Mouse (Mus musculus): Measurements from ENCODE around the gene Ccdc83. TPM values are rescaled to one million over a fixed set of nuclear protein-coding genes. Genes with fewer than 3 reads are reported as not detected.

Gene Ccdc83
- polyA plus RNA-seq, 1 experiment = not detected

GRCm38 (mm10) chr7:90210116-90210515 is 55.5 kb downstream of the Ccdc83 start:
- no peak overlapping the region for H3K4me3 ChIP-seq (ENCODE audit: insufficient read depth, low read depth, low read length)
- WGBS = 87% methylated on average over 2 of the region's 2 CpGs
- TF ChIP-seq POLR2A (IDR thresholded peaks at IDR 0.05; ENCODE audit: low read depth, low read length) (no peak), CTCF (conservative IDR thresholded peaks at IDR 0.05; ENCODE audit: insufficient read depth, insufficient read length, low read depth, low read length) (no peak)
- H3K27ac ChIP-seq (ENCODE audit: insufficient read depth, low read depth, low read length) = no peak overlapping the region
- peaks cover 15% of the 10 kb centered on the region for H3K36me3 ChIP-seq (ENCODE audit: control insufficient read depth, insufficient read depth, low read length)
- no peaks in the 10 kb centered on the region; the same call in 1 of the 2 replicates for H3K4me1 ChIP-seq (ENCODE audit: control insufficient read depth, insufficient read depth, low read length)
- H3K27me3 ChIP-seq (replicated peaks; ENCODE audit: control insufficient read depth, insufficient read depth, low read length) = no peaks in the 10 kb centered on the region
- DNase-seq = no peak

DNA sequence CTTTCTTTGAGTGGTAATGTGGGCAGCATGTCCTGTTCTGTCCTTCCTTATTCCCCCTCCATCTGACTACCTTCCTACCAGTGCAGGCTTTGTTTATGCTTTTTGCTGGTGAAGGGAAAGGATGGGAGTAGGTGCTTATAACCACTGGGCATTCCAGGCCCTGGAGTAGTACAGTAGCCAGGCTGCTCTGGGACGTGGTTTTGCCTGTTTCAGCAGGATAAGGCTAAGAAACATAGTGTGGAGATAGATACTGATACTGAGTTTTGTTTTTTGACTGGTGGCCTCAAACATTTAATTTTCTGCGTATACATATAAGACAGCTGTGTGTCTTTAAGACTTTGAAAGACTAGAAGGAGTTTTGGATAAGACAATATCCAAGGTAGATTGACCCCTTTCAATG is 61.7 kb downstream of the Ccdc83 start:
- Histone ChIP-seq H3K4me3 (ENCODE audit: insufficient read depth, low read depth, low read length) (no peak overlapping the region), H3K36me3 (ENCODE audit: control insufficient read depth, insufficient read depth, low read length) (peaks cover 14% of the 10 kb centered on the region), H3K4me1 (ENCODE audit: control insufficient read depth, insufficient read depth, low read length) (no peaks in the 10 kb centered on the region), H3K27ac (ENCODE audit: insufficient read depth, low read depth, low read length) (no peak overlapping the region), H3K27me3 (replicated peaks; ENCODE audit: control insufficient read depth, insufficient read depth, low read length) (no peaks in the 10 kb centered on the region)
- no peak for DNase-seq
- WGBS = 86% methylated on average over 2 of the region's 2 CpGs
- TF ChIP-seq CTCF (conservative IDR thresholded peaks at IDR 0.05; ENCODE audit: insufficient read depth, insufficient read length, low read depth, low read length) = no peak
- no peak for TF ChIP-seq POLR2A (IDR thresholded peaks at IDR 0.05; ENCODE audit: low read depth, low read length)

DNA sequence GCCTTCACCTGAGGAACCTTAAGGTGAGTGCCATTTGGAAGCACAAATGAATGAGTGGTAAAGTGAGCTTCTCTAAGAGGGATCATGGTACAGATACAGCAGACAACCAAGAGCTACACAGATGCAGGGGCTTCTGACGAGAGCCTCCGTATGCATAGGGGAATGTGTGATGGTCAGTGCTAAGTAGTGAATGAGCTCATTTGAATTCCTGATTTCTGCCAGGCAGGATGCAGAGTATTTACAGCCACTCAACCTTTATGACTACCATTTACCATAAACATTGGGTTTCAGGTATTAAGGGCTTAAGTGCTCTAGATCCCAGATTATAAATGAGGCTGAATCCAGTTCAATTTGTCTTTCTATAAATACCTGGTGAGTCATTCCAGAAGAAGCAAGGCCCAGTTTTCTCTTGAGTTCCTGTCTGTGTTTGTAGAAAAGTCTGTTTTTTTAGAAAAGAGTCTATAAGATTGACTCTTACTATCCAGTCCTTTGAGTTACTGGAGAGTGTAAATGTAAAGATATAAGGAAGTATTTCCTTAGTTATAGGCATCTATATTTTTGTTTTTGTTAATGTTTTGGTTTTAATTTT is 63.6 kb downstream of the Ccdc83 start:
- TF ChIP-seq CTCF (conservative IDR thresholded peaks at IDR 0.05; ENCODE audit: insufficient read depth, insufficient read length, low read depth, low read length) = no peak
- no peak for TF ChIP-seq POLR2A (IDR thresholded peaks at IDR 0.05; ENCODE audit: low read depth, low read length)
- Histone ChIP-seq H3K27me3 (replicated peaks; ENCODE audit: control insufficient read depth, insufficient read depth, low read length) (no peaks in the 10 kb centered on the region), H3K4me1 (ENCODE audit: control insufficient read depth, insufficient read depth, low read length) (no peaks in the 10 kb centered on the region), H3K27ac (ENCODE audit: insufficient read depth, low read depth, low read length) (no peak overlapping the region), H3K4me3 (ENCODE audit: insufficient read depth, low read depth, low read length) (no peak overlapping the region), H3K36me3 (ENCODE audit: control insufficient read depth, insufficient read depth, low read length) (peaks cover 9% of the 10 kb centered on the region)
- 83% methylated on average over 2 of the region's 2 CpGs for WGBS
- no peak for DNase-seq

GRCm38 (mm10) chr7:90200251-90200650 is 65.3 kb downstream of the Ccdc83 start:
- 0 out of 2 replicates have a peak, but pooled peaks have one; percentile 2 for TF ChIP-seq CTCF (conservative IDR thresholded peaks at IDR 0.05; ENCODE audit: insufficient read depth, insufficient read length, low read depth, low read length)
- TF ChIP-seq POLR2A (IDR thresholded peaks at IDR 0.05; ENCODE audit: low read depth, low read length) = no peak
- H3K27me3 ChIP-seq (replicated peaks; ENCODE audit: control insufficient read depth, insufficient read depth, low read length) = no peaks in the 10 kb centered on the region
- no peaks in the 10 kb centered on the region for H3K4me1 ChIP-seq (ENCODE audit: control insufficient read depth, insufficient read depth, low read length)
- H3K27ac ChIP-seq (ENCODE audit: insufficient read depth, low read depth, low read length) = no peak overlapping the region
- no peak for DNase-seq
- peaks cover 5% of the 10 kb centered on the region for H3K36me3 ChIP-seq (ENCODE audit: control insufficient read depth, insufficient read depth, low read length)
- H3K4me3 ChIP-seq (ENCODE audit: insufficient read depth, low read depth, low read length) = no peak overlapping the region
- WGBS = 90% methylated on average over 5 of the region's 5 CpGs

DNA sequence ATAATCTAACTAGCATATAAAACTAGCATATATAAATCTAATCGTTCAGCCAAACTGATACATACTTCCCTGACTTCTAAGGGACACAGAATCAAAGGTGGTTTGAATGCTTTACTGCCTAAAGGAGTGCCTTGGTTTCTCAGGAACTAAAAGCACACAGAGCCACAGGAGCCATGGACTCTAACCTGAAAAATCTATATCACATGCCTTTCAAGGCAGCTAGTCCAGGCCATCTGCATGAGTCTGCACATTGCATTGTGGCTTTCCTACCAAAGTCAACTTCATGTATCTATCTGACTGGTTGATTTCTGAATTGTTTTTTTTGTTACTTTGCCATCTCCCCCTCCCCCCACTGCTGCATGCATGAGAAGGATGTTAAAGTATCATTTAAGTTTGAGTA is 84.9 kb downstream of the Ccdc83 start:
- 90% methylated on average over 1 of the region's 1 CpGs for WGBS
- Histone ChIP-seq H3K4me3 (ENCODE audit: insufficient read depth, low read depth, low read length) (no peak overlapping the region), H3K4me1 (ENCODE audit: control insufficient read depth, insufficient read depth, low read length) (no peaks in the 10 kb centered on the region), H3K27ac (ENCODE audit: insufficient read depth, low read depth, low read length) (no peak overlapping the region), H3K27me3 (replicated peaks; ENCODE audit: control insufficient read depth, insufficient read depth, low read length) (no peaks in the 10 kb centered on the region), H3K36me3 (ENCODE audit: control insufficient read depth, insufficient read depth, low read length) (peaks cover 15% of the 10 kb centered on the region)
- no peak for DNase-seq
- TF ChIP-seq POLR2A (IDR thresholded peaks at IDR 0.05; ENCODE audit: low read depth, low read length) = no peak
- no peak for TF ChIP-seq CTCF (conservative IDR thresholded peaks at IDR 0.05; ENCODE audit: insufficient read depth, insufficient read length, low read depth, low read length)

DNA sequence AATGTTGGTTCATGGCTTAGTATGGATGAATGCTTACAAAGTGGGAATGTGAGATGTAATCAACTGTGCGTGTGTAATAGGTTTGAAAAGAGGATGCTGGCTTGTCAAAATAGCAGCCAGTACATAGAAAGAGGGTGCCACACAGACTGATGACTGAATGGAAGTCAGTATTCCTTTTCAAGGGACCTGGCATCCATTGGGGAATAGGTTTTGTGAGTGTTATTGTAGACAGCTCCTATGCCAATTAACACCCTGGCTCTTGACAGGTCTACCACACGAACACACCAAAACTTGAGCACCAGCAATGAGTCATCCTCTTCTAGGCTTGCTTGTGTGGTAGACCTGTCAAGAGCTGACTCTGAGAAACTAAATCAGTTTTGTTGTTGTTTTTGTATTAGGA is 90.0 kb downstream of the Ccdc83 start:
- DNase-seq = no peak
- no peak overlapping the region for H3K27ac ChIP-seq (ENCODE audit: insufficient read depth, low read depth, low read length)
- no peaks in the 10 kb centered on the region for H3K27me3 ChIP-seq (replicated peaks; ENCODE audit: control insufficient read depth, insufficient read depth, low read length)
- WGBS = 64% methylated on average over 2 of the region's 2 CpGs
- TF ChIP-seq POLR2A (IDR thresholded peaks at IDR 0.05; ENCODE audit: low read depth, low read length) = no peak
- no peak for TF ChIP-seq CTCF (conservative IDR thresholded peaks at IDR 0.05; ENCODE audit: insufficient read depth, insufficient read length, low read depth, low read length)
- H3K36me3 ChIP-seq (ENCODE audit: control insufficient read depth, insufficient read depth, low read length) = peaks cover 18% of the 10 kb centered on the region
- no peak overlapping the region for H3K4me3 ChIP-seq (ENCODE audit: insufficient read depth, low read depth, low read length)
- H3K4me1 ChIP-seq (ENCODE audit: control insufficient read depth, insufficient read depth, low read length) = no peaks in the 10 kb centered on the region

Other genes starting within 250 kb of the Ccdc83 start
- 89.4 and 99.3 TPM in 2 replicates for gene Picalm, start 135.6 kb downstream of the Ccdc83 start, polyA plus RNA-seq (2012; rRNA removed)
- 9.0 and 9.6 TPM in 2 replicates for gene Sytl2, start 36.5 kb upstream of the Ccdc83 start, polyA plus RNA-seq (2012; rRNA removed)
- 0.10 and 0.13 TPM in 2 replicates for gene Ccdc89, start 160.8 kb upstream of the Ccdc83 start, polyA plus RNA-seq (2012; rRNA removed)
- 21.4 and 23.9 TPM in 2 replicates for gene Crebzf, start 177.0 kb upstream of the Ccdc83 start, polyA plus RNA-seq (2012; rRNA removed)
- 38.7 and 52.9 TPM in 2 replicates for gene Tmem126a, start 191.5 kb upstream of the Ccdc83 start, polyA plus RNA-seq (2012; rRNA removed)
- gene Tmem126b, start 210.2 kb upstream of the Ccdc83 start, polyA plus RNA-seq (2012; rRNA removed) = 13.6 and 17.2 TPM in 2 replicates
- gene Dlg2, start 210.9 kb upstream of the Ccdc83 start, polyA plus RNA-seq (2012; rRNA removed) = 1.6 and 2.1 TPM in 2 replicates

Measured in kidney, adult 2 months (tissue).